Mouse (Mus musculus) heart, adult 2 months (tissue): ENCODE results near the gene Mapk10. TPM values are rescaled to one million over a fixed set of nuclear protein-coding genes. Genes with fewer than 3 reads are reported as not detected.

ENCODE experiments used
- DNase-seq, 2 experiments: peaks; one replicate each; pipeline ENCODE4 v3.0.0; 2021
- H3K27ac ChIP-seq: fragments of 200-600 bp; 2 replicates; pipeline ENCODE4 v1.8.1; 2022
- H3K27me3 ChIP-seq: fragments of 200-500 bp; 2 replicates; pipeline ENCODE4 v1.6.1; 2012; ENCODE audit warnings: mild to moderate bottlenecking, low read length, inconsistent platforms, mixed read lengths; ENCODE audit not compliant: control insufficient read depth, insufficient read depth
- H3K36me3 ChIP-seq: fragments of 200-500 bp; 2 replicates; pipeline ENCODE4 v1.6.1; 2012; ENCODE audit warnings: low read length, inconsistent platforms; ENCODE audit not compliant: control insufficient read depth, insufficient read depth
- H3K4me1 ChIP-seq: fragments of 200-500 bp; 2 replicates; pipeline ENCODE4 v1.6.1; 2011; ENCODE audit warnings: low read length; ENCODE audit not compliant: control insufficient read depth, insufficient read depth
- H3K4me3 ChIP-seq: fragments of 200-600 bp; 2 replicates; pipeline ENCODE4 v1.8.1; 2022
- H3K79me2 ChIP-seq: fragments of 200-500 bp; replicated peaks from 2 replicates; pipeline ENCODE4 v1.6.1; 2012; ENCODE audit warnings: mild to moderate bottlenecking, inconsistent platforms, low read length, moderate library complexity, mixed read lengths; ENCODE audit not compliant: control insufficient read depth, insufficient read depth
- H3K9ac ChIP-seq: fragments of 200-500 bp; 2 replicates; pipeline ENCODE4 v1.6.1; 2012; ENCODE audit warnings: low read depth, mild to moderate bottlenecking, control low read depth, inconsistent platforms, low read length, mixed read lengths
- CTCF ChIP-seq: fragments of 200-600 bp; IDR thresholded peaks from 2 replicates; pipeline ENCODE4 v1.8.1; 2022; ENCODE audit warnings: antibody characterized with exemption, mild to moderate bottlenecking, moderate library complexity
- EP300 ChIP-seq: fragments of 200-500 bp; IDR thresholded peaks from 2 replicates; pipeline ENCODE4 v1.6.1; 2011; ENCODE audit warnings: low read depth, low read length, control low read depth; ENCODE audit not compliant: insufficient read depth
- POLR2A ChIP-seq: fragments of 200-500 bp; IDR thresholded peaks from 2 replicates; pipeline ENCODE4 v1.6.1; 2011; ENCODE audit warnings: mild to moderate bottlenecking, low read depth, low read length, control low read depth; ENCODE audit not compliant: insufficient read depth
- WGBS: fragments of 180-500 bp; shearing (Covaris S2); methylation state at CpG from one replicate; pipeline ENCODE4 v1.1.7; 2018; 5-methylcytosine and 5-hydroxymethylcytosine counted together
- intact Hi-C: fragments of 180-260 bp; cut with DNase I; formaldehyde crosslinking; loops from one replicate; pipeline ENCODE4 v1.15.1; 2025
- long read RNA-seq: library from polyadenylated mRNA; stranded (forward); transcript quantifications from one replicate; pipeline ENCODE4 v2.0.0, GENCODE M21; 2021
- polyA plus RNA-seq: library from polyadenylated mRNA; depleted of rRNA; stranded (reverse); fragments of >200 nt; gene quantifications from 2 replicates; pipeline ENCODE4 v1.2.3, GENCODE M21; 2012; rRNA removed
- total RNA-seq, 2 experiments: library from RNA; stranded (reverse); gene quantifications; 2 replicates each; pipeline ENCODE4 v1.2.3; 2021

Gene Mapk10
- total RNA-seq (10 to 100 TPM; 25.7 to 32.0 TPM), polyA plus RNA-seq (5.8 and 14.6 TPM in 2 replicates)
- long read RNA-seq, full-length matches to known transcripts: 4 of 14 reads
- long read RNA-seq, partial matches to known transcripts: 2 of 14 reads
- long read RNA-seq, other reads (novel, unspliced or antisense): 8 of 14 reads

- WGBS: 10% methylated on average over 16 of the region's 16 CpGs
- DNase-seq: peak; percentile 31 to 37
- H3K27ac ChIP-seq: peak within 1 kb of the TSS; percentile 68; the same call in 1 of the 2 replicates
- no peaks in the 10 kb centered on the region for H3K27me3 ChIP-seq
- H3K36me3 ChIP-seq: no peaks in the 10 kb centered on the region
- H3K4me3 ChIP-seq: peak within 1 kb of the TSS; percentile 46
- H3K4me1 ChIP-seq: no peaks in the 10 kb centered on the region
- no peak within 1 kb of the TSS; the same call in 1 of the 2 replicates for H3K9ac ChIP-seq
- TF ChIP-seq POLR2A (0 out of 2 replicates have a peak, but pooled peaks have one; percentile 20), CTCF (no peak)
- intact Hi-C loops: loop anchor here (5.0 to 10.0 kb wide), 2 partner anchors 34 to 106 kb away; no protein-coding TSS in a partner anchor
- H3K79me2 ChIP-seq: no peaks in the 10 kb centered on the region
Observed at GRCm38 (mm10) chr5:103211101-103211848, at the start of gene Mapk10. Gene Mapk10, minus strand, starts transcription at chr5:103211334.

DNA sequence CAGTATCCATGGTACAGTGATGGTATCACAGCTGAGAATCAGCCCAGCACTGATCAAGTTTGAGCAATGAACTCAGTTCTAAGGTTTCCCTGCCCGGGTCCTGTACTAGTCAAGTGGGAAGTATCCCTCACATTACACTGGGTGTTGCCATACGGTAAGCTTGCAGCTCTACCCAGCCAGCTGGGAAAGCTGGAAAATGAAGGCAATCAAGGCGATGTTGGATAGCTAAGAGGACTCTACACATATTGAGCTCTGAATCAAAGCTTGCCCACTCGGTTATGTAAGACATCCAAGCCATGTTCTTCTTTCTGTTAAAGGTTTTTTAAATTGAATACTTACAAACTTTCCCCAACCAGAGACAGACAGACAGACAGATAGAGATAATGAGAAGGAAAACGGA, 45.0 kb upstream of the Mapk10 start:
- intact Hi-C loops: no loop called here
- WGBS: 80% methylated on average over 5 of the region's 5 CpGs
- Histone ChIP-seq H3K27me3 (no peaks in the 10 kb centered on the region), H3K27ac (no peak overlapping the region), H3K36me3 (no peaks in the 10 kb centered on the region), H3K9ac (no peak overlapping the region), H3K4me3 (no peak overlapping the region), H3K4me1 (no peaks in the 10 kb centered on the region), H3K79me2 (no peaks in the 10 kb centered on the region)
- TF ChIP-seq POLR2A: no peak
- TF ChIP-seq EP300: no peak
- no peak for TF ChIP-seq CTCF
- DNase-seq: no peak

GRCm38 (mm10) chr5:103242430-103242829, 31.3 kb upstream of the Mapk10 start:
- 67% methylated on average over 1 of the region's 1 CpGs for WGBS
- Histone ChIP-seq H3K27ac (no peak overlapping the region), H3K9ac (no peak overlapping the region), H3K4me3 (no peak overlapping the region), H3K4me1 (no peaks in the 10 kb centered on the region), H3K79me2 (no peaks in the 10 kb centered on the region), H3K27me3 (no peaks in the 10 kb centered on the region), H3K36me3 (no peaks in the 10 kb centered on the region)
- DNase-seq: no peak
- intact Hi-C loops: no loop called here
- TF ChIP-seq EP300: no peak
- TF ChIP-seq POLR2A: no peak
- TF ChIP-seq CTCF: no peak

DNA sequence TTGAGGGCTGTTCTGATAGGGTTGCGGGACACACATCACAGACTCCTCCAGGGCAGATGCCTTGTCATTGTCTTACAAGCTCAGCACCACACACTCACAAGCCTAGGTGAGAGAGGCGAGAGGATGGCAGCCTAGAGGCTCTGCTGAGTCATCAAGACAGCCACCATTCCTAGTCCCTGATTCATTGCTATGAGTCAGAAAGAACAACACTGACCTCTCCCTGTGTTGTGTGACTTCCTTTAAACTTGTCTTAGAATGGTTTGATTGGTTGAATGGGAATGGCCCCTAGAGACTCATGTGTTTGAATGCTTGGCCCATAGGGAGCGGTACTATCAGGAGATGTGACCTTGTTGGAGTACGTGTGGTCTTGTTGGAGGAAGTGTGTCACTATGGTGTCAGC, 20.7 kb upstream of the Mapk10 start:
- 58% methylated on average over 4 of the region's 4 CpGs for WGBS

DNA sequence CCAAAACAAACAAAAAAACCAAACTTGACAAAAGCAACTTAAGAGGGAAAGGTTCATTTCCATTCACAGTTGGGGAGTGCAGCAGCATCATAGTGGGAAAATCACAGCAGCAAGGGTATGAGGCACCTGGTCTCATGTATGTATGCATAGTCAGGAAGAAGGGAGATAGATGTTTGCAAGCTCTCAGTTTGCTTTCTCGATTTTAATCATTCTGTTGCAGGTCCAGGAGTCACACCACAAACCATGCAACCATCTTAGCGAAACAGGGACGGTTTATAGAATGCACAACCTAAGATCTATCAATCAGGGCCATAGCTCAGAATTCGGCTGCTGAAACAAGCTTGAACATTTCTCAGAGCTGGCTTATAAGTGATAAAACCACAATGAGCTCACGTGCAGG, 19.2 kb upstream of the Mapk10 start:
- H3K4me3 ChIP-seq: no peak overlapping the region
- no peak for DNase-seq
- no peaks in the 10 kb centered on the region for H3K27me3 ChIP-seq
- TF ChIP-seq CTCF (no peak), POLR2A (no peak), EP300 (no peak)
- 77% methylated on average over 5 of the region's 5 CpGs for WGBS
- H3K9ac ChIP-seq: no peak overlapping the region
- H3K27ac ChIP-seq: no peak overlapping the region
- H3K4me1 ChIP-seq: no peaks in the 10 kb centered on the region
- H3K79me2 ChIP-seq: no peaks in the 10 kb centered on the region
- H3K36me3 ChIP-seq: no peaks in the 10 kb centered on the region
- intact Hi-C loops: no loop called here

More for the DNA sequence above, 20.7 kb upstream of the Mapk10 start:
- H3K27me3 ChIP-seq: no peaks in the 10 kb centered on the region
- TF ChIP-seq POLR2A: no peak
- H3K79me2 ChIP-seq: no peaks in the 10 kb centered on the region
- no peaks in the 10 kb centered on the region for H3K36me3 ChIP-seq
- intact Hi-C loops: no loop called here
- no peaks in the 10 kb centered on the region for H3K4me1 ChIP-seq
- H3K9ac ChIP-seq: no peak overlapping the region
- H3K27ac ChIP-seq: no peak overlapping the region
- no peak overlapping the region for H3K4me3 ChIP-seq
- no peak for DNase-seq

GRCm38 (mm10) chr5:103229321-103229720, 18.2 kb upstream of the Mapk10 start:
- intact Hi-C loops: no loop called here
- DNase-seq: no peak
- H3K9ac ChIP-seq: no peak overlapping the region
- no peak overlapping the region for H3K4me3 ChIP-seq
- no peaks in the 10 kb centered on the region for H3K79me2 ChIP-seq
- no peaks in the 10 kb centered on the region for H3K27me3 ChIP-seq
- H3K4me1 ChIP-seq: no peaks in the 10 kb centered on the region
- H3K36me3 ChIP-seq: no peaks in the 10 kb centered on the region
- no peak overlapping the region for H3K27ac ChIP-seq
- TF ChIP-seq CTCF (no peak), EP300 (no peak), POLR2A (no peak)
- 60% methylated on average over 3 of the region's 3 CpGs for WGBS
